Mouse (Mus musculus): Measurements from ENCODE around the gene Pdzd7.

Gene Pdzd7

GRCm38 (mm10) chr19:45012636-45013035, 32.9 kb downstream of the Pdzd7 start:
- no peak for DNase-seq (ENCODE audit: low read depth, low spot score)

DNA sequence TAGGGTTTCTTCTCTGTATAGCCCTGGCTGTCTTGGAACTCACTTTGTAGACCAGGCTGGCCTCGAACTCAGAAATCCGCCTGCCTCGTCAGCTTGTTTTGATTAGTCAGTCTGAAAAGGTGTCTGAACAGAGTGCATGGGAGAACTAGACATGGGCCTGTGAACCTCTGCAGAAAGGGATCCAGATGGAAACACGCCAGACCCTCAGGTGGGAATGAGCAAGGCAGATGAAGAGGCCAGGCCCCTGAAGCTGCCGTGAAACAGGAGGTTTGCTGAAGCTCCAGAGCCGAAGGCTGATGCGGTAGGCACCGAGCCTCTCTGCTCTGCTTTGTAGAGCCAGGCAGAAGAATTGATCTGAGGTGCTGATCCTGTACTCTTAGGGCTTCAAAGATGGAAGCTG, 33.3 kb downstream of the Pdzd7 start:
- DNase-seq (ENCODE audit: low read depth, low spot score), result no peak

GRCm38 (mm10) chr19:45010646-45011045, 34.9 kb downstream of the Pdzd7 start:
- DNase-seq (ENCODE audit: low read depth, low spot score), result no peak

GRCm38 (mm10) chr19:45007425-45008191, 37.9 kb downstream of the Pdzd7 start:
- DNase-seq (ENCODE audit: low read depth, low spot score), result no peak

DNA sequence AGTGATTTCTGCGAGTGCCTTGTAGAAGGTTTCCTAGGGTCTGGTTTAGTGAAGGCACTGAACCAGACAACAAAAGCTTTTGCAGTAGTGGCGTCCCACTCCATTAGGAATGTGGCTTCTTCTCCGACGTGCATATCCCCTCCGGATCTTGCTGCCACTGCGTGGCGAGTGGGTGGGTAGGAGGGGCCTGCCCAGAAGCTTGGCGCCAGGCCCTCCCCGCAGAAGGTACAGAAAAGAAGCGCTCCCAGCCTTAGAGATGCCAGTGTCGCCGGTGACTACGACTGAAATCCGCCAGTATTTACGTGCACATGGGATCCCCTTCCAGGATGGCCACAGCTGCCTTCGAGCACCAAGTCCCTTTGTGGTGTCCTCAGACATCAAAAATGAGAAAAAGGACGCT, 38.5 kb downstream of the Pdzd7 start:
- DNase-seq (ENCODE audit: low read depth, low spot score), result no peak

GRCm38 (mm10) chr19:45005957-45006712, 39.4 kb downstream of the Pdzd7 start, which contains the start of gene Mrpl43:
Gene Mrpl43 (minus strand): TSS chr19:45006442.
- DNase-seq (ENCODE audit: low read depth, low spot score), result peak; percentile 77

- no peak for DNase-seq (ENCODE audit: low read depth, low spot score)
Observed at GRCm38 (mm10) chr19:45005444-45005843, 40.1 kb downstream of the Pdzd7 start, which contains the start of gene Twnk. Gene Twnk (plus strand): TSS chr19:45005663.

DNA sequence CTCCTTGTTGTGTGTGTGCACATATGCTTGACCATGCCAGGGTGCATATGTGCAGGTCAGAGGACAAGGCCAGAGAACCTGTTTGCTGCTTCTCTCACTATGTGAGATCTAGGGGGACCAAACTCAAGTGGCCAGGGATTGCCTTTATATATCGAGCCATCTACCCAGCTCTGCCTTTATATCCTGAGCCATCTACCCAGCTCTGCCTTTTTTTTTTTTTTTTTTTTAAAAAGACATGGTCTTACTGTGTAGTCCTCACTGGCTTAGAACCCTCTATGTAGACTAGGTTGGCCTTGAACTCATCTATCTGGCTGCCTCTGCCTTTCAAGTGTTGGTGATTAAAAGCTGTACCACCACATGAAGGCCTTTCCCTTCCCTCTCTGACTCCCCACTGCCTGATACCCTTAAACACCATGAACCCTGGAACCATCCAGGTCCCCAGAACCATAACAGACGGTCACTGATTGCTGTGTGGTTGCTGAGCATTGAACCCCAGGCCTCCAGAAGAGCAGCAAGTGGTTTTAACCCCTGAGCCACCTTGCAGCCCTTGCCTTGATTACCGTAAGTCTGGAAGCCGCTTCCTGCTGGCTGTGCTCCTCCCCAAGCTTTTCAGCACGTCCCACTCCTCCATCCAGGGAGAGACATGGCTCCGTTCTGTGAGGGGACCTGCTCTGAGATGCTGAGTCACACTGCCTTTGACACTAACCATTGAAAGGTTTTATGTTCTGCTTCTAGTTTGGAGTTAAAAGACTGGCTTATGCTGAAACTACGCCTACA, 41.6 kb downstream of the Pdzd7 start:
- DNase-seq (ENCODE audit: low read depth, low spot score), result no peak

DNA sequence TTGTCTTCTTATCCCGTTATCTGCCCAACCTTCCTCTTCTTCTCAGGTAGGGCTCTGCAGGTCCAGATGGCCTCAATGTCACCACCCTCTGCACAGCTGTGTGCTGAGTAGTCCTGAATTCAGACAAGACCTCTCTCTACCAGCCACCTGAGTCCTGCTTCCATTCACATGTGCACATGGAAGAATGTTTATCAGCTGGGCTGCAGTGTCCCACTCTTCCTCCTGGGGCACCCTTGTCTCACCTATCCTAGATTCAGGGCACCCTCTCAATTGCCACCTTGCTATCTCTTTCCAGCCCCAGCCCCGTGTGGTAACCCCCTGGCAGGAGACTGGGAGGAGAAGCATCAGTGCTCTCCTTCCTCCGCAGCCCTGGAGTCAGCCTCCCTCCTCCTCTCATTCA, 43.2 kb downstream of the Pdzd7 start:
- no peak for DNase-seq (ENCODE audit: low read depth, low spot score)

GRCm38 (mm10) chr19:44999647-45000046, 45.9 kb downstream of the Pdzd7 start:
- no peak for DNase-seq (ENCODE audit: low read depth, low spot score)

DNA sequence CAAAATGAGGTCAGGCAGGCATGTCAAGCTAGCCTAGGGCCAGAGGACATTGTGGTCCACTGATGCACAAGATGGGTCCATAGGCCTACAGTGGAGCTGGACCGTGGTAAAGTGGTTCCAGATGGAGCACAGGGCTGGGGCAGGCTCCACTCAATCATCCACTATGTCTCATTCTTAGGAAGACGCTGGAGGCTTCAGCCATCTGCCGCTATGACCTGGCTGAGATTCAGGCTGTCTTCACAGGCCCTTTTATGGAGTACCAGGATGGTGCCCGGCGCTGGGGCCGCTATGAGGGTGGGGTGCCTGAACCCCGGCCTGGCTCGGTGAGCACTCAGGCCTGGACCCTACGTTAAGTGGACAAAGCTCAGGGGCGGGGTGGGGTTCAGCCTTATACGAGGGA, 47.7 kb downstream of the Pdzd7 start:
- DNase-seq (ENCODE audit: low read depth, low spot score), result no peak

- no peak for DNase-seq (ENCODE audit: low read depth, low spot score)
Observed at GRCm38 (mm10) chr19:44992712-44993111, 52.8 kb downstream of the Pdzd7 start.

GRCm38 (mm10) chr19:44992246-44992645, 53.3 kb downstream of the Pdzd7 start:
- DNase-seq (ENCODE audit: low read depth, low spot score), result no peak

- no peak for DNase-seq (ENCODE audit: low read depth, low spot score)
Observed at GRCm38 (mm10) chr19:44991031-44991430, 54.5 kb downstream of the Pdzd7 start.

DNA sequence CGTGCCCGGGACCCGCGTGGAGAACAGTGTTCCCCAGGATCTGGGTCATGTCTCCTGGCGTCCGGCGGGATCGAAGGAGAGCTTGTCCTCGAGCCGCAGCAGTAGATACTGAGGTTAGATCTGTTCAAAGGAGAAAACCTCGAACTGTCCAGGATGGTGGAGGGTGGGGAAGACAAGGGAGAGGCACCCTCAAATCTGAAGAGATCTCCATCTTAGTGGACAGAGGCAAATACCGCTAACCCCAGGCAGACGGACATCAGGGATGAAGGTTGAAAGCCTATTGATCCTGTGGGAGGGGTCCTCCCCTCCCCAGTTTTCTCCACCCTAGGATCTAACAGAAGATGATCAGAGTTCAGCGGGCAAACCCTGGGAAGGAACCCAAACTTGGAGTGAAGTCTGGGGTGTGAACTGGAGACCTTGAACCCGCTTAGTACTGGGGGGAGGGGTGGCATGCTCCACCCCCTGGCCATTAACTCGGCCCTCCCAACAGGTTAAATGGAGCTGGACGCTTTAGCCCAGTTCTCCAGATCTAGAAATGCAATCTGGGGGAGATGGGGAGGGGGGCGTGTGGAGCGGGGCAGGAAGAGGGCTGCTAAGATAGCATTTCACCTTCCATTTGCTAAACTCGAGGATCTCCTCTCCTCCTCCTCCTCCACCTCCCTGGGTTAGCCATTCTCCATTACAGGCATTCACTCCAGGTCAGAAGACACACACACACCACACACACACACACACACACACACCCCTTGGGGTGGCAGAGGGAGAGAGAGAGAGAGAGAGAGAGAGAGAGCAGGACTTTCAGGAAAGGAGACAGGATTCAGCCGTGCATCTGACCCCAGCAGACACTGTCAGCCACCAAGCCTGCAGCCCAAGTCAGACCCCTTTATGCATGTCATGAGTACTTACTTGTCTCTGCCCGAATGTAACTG, 55.7 kb downstream of the Pdzd7 start:
- no peak for DNase-seq (ENCODE audit: low read depth, low spot score)

- DNase-seq (ENCODE audit: low read depth, low spot score), result no peak
Observed at GRCm38 (mm10) chr19:44988831-44989566, 56.5 kb downstream of the Pdzd7 start, which contains the start of gene Sema4g. Gene Sema4g (plus strand): TSS chr19:44989101.

GRCm38 (mm10) chr19:44988321-44988720, 57.2 kb downstream of the Pdzd7 start:
- no peak for DNase-seq (ENCODE audit: low read depth, low spot score)

DNA sequence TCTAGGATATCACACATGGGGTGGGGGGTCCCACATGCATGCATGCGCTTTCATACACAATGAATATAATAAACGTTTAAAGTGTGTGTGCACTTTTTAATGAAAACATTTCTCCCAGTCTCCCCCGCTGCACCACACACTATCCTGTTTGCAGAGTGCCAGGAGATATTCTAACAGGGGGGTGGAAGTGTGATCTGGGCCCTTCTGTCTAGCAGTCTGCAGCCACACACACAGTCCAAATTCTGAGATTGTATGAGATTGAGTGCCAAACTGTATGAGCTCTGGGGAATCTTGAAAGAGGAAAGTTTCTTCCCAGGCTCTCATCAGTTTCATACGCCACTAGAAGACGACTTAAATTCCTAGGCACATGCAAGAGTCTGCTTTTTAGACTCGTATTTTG, 57.7 kb downstream of the Pdzd7 start:
- DNase-seq (ENCODE audit: low read depth, low spot score), result peak; percentile 46

GRCm38 (mm10) chr19:44987004-44987403, 58.5 kb downstream of the Pdzd7 start:
- DNase-seq (ENCODE audit: low read depth, low spot score), result no peak
